Comparison of ENCODE assay signal across 14 mouse cellular contexts in the genomic region with DNA sequence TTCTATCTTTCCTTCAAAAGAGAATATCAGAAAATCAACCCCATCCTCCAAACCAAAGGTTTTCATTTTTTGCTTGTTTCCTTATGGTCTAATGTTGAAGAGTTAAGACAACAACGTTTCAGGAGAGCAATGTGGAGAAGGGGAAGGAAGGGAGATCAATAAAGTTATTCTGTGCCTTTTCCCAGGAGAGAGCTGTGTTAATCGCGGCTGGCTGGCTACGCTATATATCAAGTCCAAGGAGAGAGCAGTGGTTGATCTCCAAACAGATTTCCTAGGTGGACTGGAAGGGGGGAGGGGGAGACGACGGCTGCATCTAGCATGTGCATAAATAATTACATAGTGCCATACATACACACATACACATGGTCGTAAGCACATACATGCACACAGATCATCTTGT.
"Had no signal": no experiment of that assay in that cellular context is flagged by ENCODE, and none has a peak within 500 bp of the region (broad histone marks: within the 10 kb centered on the region; RNA-seq: fewer than 3 reads in every experiment).

No protein-coding gene starts in this region.

- H3K4me1 ChIP-seq: limb, embryonic 10.5 days; liver, embryonic 15.5 days; megakaryocyte, embryonic 14.5 days; midbrain, embryonic 13.5 days had no signal

- H3K4me3 ChIP-seq: left cerebral cortex, adult 2 months; limb, embryonic 10.5 days; liver, embryonic 15.5 days; megakaryocyte, embryonic 14.5 days; midbrain, embryonic 13.5 days had no signal

- H3K27ac ChIP-seq: left cerebral cortex, adult 2 months; limb, embryonic 10.5 days; liver, embryonic 15.5 days; midbrain, embryonic 13.5 days; stomach, postnatal 0 days had no signal

- ATAC-seq: intestine, postnatal 0 days; midbrain, embryonic 13.5 days had no signal

- H3K36me3 ChIP-seq: limb, embryonic 10.5 days; liver, embryonic 15.5 days had no signal

- H3K27me3 ChIP-seq: liver, embryonic 15.5 days; megakaryocyte, embryonic 14.5 days; midbrain, embryonic 13.5 days had no signal

- DNase-seq: kidney, adult 8-10 months; kidney, postnatal 25 days; lung, embryonic 14.5 days; lung, postnatal 10 days; lung, postnatal 4 days; thymus, postnatal 4 days had no signal

- H3K9me3 ChIP-seq: limb, embryonic 10.5 days; liver, embryonic 15.5 days; megakaryocyte, embryonic 14.5 days; midbrain, embryonic 13.5 days had no signal

- H3K9ac ChIP-seq: liver, embryonic 15.5 days; lung, embryonic 14.5 days; midbrain, embryonic 13.5 days had no signal

- H3K4me2 ChIP-seq: liver, embryonic 11.5 days; liver, embryonic 15.5 days; lung, embryonic 14.5 days; midbrain, embryonic 13.5 days had no signal
